Mouse (Mus musculus) hindlimb bud, embryonic 11.5 days (tissue): ENCODE measurements at regions not wholly inside any gene's neighbourhood (a gene's known extent, or its start where the extent isn't known, plus 50 kb on each side); places are given as distances from the start of the nearest gene placed in this dataset.

ENCODE experiments used
- DNase-seq: peaks from one replicate; pipeline ENCODE4 v3.0.0-alpha.2; 2012; ENCODE audit warnings: low read depth, low spot score; ENCODE audit errors: extremely low spot score

- no peak for DNase-seq
Observed at GRCm38 (mm10) chr4:55765780-55766179, 233.5 kb upstream of the Klf4 start.

- no peak for DNase-seq
Observed at GRCm38 (mm10) chr4:55763112-55763511, 230.8 kb upstream of the Klf4 start.

- no peak for DNase-seq
Observed at GRCm38 (mm10) chr4:55762389-55762788, 230.1 kb upstream of the Klf4 start.

- DNase-seq: no peak
Observed at GRCm38 (mm10) chr4:55757148-55757927, 225.1 kb upstream of the Klf4 start.

- no peak for DNase-seq
Observed at GRCm38 (mm10) chr4:55749949-55750600, 217.8 kb upstream of the Klf4 start.

- no peak for DNase-seq
Observed at GRCm38 (mm10) chr4:55741355-55741754, 209.1 kb upstream of the Klf4 start.

- DNase-seq: no peak
Observed at GRCm38 (mm10) chr4:55740062-55740461, 207.8 kb upstream of the Klf4 start.

GRCm38 (mm10) chr4:55738714-55739113 is 206.4 kb upstream of the Klf4 start:
- no peak for DNase-seq

- DNase-seq: no peak
Observed at GRCm38 (mm10) chr4:55735453-55735852, 203.2 kb upstream of the Klf4 start.

GRCm38 (mm10) chr4:55734331-55734730 is 202.1 kb upstream of the Klf4 start:
- no peak for DNase-seq

GRCm38 (mm10) chr4:55733223-55733622 is 201.0 kb upstream of the Klf4 start:
- DNase-seq: no peak

- no peak for DNase-seq
Observed at GRCm38 (mm10) chr4:55732006-55732405, 199.7 kb upstream of the Klf4 start.

GRCm38 (mm10) chr4:55730266-55730665 is 198.0 kb upstream of the Klf4 start:
- DNase-seq: no peak

GRCm38 (mm10) chr4:55727178-55727577 is 194.9 kb upstream of the Klf4 start:
- no peak for DNase-seq

- DNase-seq: no peak
Observed at GRCm38 (mm10) chr4:55726081-55726480, 193.8 kb upstream of the Klf4 start.

- no peak for DNase-seq
Observed at GRCm38 (mm10) chr4:55724286-55724685, 192.0 kb upstream of the Klf4 start.

- no peak for DNase-seq
Observed at GRCm38 (mm10) chr4:55723124-55723523, 190.9 kb upstream of the Klf4 start.

- DNase-seq: no peak
Observed at GRCm38 (mm10) chr4:55722388-55722787, 190.1 kb upstream of the Klf4 start.

- no peak for DNase-seq
Observed at GRCm38 (mm10) chr4:55721834-55722233, 189.6 kb upstream of the Klf4 start.

GRCm38 (mm10) chr4:55718438-55718837 is 186.2 kb upstream of the Klf4 start:
- DNase-seq: no peak

GRCm38 (mm10) chr4:55716161-55716651 is 183.9 kb upstream of the Klf4 start:
- no peak for DNase-seq
